Mouse (Mus musculus) C2C12 (cell line): ENCODE measurements at regions not wholly inside any gene's neighbourhood (a gene's known extent, or its start where the extent isn't known, plus 50 kb on each side); places are given as distances from the start of the nearest gene placed in this dataset.
"Not testable (repeated sequence)": the region's sequence is repeated elsewhere in the genome, so short reads cannot be mapped to it uniquely, and the experiment has no call there.

Source experiments
- H3K27me3 ChIP-seq: one replicate; pipeline ENCODE4 v1.6.1; 2011; ENCODE audit not compliant: control insufficient read depth, insufficient read depth, insufficient read length
- H3K36me3 ChIP-seq: one replicate; pipeline ENCODE4 v1.6.1; 2011; ENCODE audit not compliant: control insufficient read depth, insufficient read depth
- H3K4me3 ChIP-seq: one replicate; pipeline ENCODE4 v1.5.1; 2011; ENCODE audit warnings: mild to moderate bottlenecking, control low read depth; ENCODE audit not compliant: poor library complexity, insufficient read depth, severe bottlenecking
- H3K79me2 ChIP-seq: one replicate; pipeline ENCODE4 v1.6.1; 2011; ENCODE audit not compliant: control insufficient read depth, insufficient read depth
- H3K79me3 ChIP-seq: one replicate; pipeline ENCODE4 v1.6.1; 2011; ENCODE audit warnings: low read depth, control low read depth
- H3ac ChIP-seq: one replicate; pipeline ENCODE3; 2011; ENCODE audit warnings: low read depth; ENCODE audit not compliant: control insufficient read depth, insufficient read length
- CEBPB ChIP-seq: IDR thresholded peaks from one replicate; pipeline ENCODE4 v1.6.1; 2011; ENCODE audit warnings: low read depth, mild to moderate bottlenecking, control low read depth, moderate library complexity
- CTCF ChIP-seq: IDR thresholded peaks from one replicate; pipeline ENCODE4 v1.5.1; 2011; ENCODE audit not compliant: control insufficient read depth, insufficient read depth, insufficient read length
- FOSL1 ChIP-seq: IDR thresholded peaks from one replicate; pipeline ENCODE4 v1.8.0; 2011; ENCODE audit warnings: mild to moderate bottlenecking, low read length; ENCODE audit not compliant: poor library complexity, insufficient read depth, severe bottlenecking
- MAX ChIP-seq: IDR thresholded peaks from one replicate; pipeline ENCODE4 v1.6.1; 2011; ENCODE audit warnings: mild to moderate bottlenecking, control low read depth
- MYOD1 ChIP-seq: IDR thresholded peaks from one replicate; pipeline ENCODE4 v1.6.1; 2011; ENCODE audit warnings: low read depth; ENCODE audit not compliant: control insufficient read depth, insufficient read length
- MYOG ChIP-seq: IDR thresholded peaks from one replicate; pipeline ENCODE4 v1.6.1; 2011; ENCODE audit not compliant: control insufficient read depth, insufficient read length; ENCODE audit errors: extremely low read depth
- USF1 ChIP-seq: IDR thresholded peaks from one replicate; pipeline ENCODE4 v1.6.1; 2011; ENCODE audit warnings: low read depth, mild to moderate bottlenecking, control low read depth, moderate library complexity

DNA sequence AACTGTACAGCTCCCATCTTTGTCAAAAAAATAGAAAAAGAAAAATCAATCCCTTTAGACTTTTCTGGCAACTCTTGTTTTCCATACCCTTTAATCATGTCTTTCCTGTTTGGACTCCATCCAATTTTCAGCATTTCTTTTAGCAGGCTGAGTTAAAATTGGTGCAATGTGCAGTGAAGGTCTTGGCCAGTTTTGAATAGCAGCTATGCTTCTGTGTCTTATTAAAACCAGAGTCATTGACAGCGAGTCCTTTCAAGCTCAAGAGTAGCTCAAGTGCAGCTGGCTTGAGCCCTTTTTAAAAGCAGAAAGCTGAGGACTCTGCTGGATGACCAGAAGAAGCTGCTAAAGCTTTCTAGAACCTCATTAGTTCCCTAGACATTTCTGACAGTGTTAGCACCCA, 952.7 kb downstream of the Poteg start:
- Histone ChIP-seq H3K4me3 (no peak overlapping the region), H3K36me3 (no peaks in the 10 kb centered on the region), H3ac (no peak overlapping the region), H3K79me3 (no peaks in the 10 kb centered on the region), H3K79me2 (no peaks in the 10 kb centered on the region), H3K27me3 (no peaks in the 10 kb centered on the region)
- TF ChIP-seq MAX (no peak), CEBPB (no peak), USF1 (no peak)

DNA sequence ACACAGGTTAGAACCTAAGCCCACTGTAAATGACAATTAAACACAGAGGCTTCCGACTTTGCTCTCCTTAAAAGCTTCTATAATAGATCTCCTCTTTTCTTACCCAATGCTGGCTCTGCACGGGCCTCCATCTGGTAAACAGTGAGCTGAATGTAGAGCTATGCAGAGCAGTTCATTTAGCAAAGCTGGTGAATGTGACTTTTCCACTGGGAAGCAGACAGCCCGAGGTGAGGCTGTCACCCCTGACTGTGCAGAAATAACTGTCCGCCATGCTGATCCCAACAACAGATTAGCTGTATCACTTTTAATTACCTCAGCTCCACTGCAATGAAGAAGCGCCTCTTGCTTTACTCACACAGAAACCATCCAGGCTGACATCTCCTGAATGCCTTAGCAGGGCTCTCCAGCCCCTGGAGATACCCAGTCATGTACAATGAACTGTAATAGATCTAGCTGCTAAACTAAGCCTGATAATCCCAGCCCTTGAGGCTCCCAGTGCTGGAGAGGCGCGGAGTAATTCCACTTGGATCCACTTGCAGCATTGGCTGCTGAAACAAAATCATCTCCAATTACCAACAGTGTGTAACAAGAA, 980.2 kb downstream of the Poteg start:
- H3K79me3 ChIP-seq = no peaks in the 10 kb centered on the region
- no peak overlapping the region for H3ac ChIP-seq
- no peaks in the 10 kb centered on the region for H3K27me3 ChIP-seq
- no peaks in the 10 kb centered on the region for H3K36me3 ChIP-seq
- H3K4me3 ChIP-seq = no peak overlapping the region
- TF ChIP-seq MYOG (no peak), CTCF (no peak), MYOD1 (no peak), FOSL1 (no peak), USF1 (no peak), MAX (no peak), CEBPB (no peak)
- no peaks in the 10 kb centered on the region for H3K79me2 ChIP-seq

DNA sequence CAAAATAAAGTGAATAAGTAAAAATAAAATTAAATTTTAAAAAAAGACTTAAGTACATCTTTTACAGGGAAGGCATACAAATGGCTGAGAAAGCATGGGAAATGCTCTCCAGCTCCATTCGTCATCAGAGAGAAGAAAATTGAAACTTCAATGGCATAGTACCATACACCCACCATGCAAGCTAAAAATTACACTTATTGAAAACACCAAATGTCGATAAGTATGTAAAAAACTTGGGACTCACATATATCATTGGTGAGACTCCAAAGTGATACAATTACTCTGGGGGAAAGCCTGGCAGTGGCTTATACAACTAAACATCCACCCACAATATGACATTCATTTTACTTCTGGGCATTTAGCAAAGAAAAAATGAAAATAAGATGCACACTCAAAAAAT, 1025.7 kb downstream of the Poteg start:
- no peaks in the 10 kb centered on the region for H3K79me2 ChIP-seq
- no peak overlapping the region for H3ac ChIP-seq
- TF ChIP-seq FOSL1 (no peak), USF1 (no peak), MYOD1 (no peak), MYOG (no peak), MAX (no peak), CTCF (no peak), CEBPB (no peak)
- no peaks in the 10 kb centered on the region for H3K79me3 ChIP-seq
- H3K4me3 ChIP-seq = no peak overlapping the region
- H3K36me3 ChIP-seq = no peaks in the 10 kb centered on the region
- H3K27me3 ChIP-seq = no peaks in the 10 kb centered on the region

DNA sequence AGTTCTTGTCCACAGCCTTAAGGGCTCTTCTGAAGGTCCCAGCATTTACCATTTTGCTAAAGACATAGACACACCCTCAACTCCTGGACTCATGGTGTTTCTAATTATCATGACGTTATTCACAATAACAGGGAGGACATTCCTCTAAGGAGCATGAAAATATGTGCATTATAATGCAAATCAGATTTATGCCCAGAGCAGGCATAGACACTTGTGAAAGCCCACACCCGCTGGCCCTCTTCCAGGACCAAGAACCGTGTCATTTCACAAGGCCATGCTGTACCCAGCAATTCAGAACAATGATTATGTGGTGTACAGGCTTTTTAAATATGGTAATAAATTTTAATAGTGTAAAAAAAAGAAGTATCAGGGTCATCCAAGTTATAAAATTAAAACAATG, 1040.4 kb downstream of the Poteg start:
- no peak for TF ChIP-seq CTCF
- Histone ChIP-seq H3K4me3 (no peak overlapping the region), H3K27me3 (no peaks in the 10 kb centered on the region), H3K79me3 (no peaks in the 10 kb centered on the region), H3K36me3 (no peaks in the 10 kb centered on the region), H3K79me2 (no peaks in the 10 kb centered on the region), H3ac (no peak overlapping the region)

DNA sequence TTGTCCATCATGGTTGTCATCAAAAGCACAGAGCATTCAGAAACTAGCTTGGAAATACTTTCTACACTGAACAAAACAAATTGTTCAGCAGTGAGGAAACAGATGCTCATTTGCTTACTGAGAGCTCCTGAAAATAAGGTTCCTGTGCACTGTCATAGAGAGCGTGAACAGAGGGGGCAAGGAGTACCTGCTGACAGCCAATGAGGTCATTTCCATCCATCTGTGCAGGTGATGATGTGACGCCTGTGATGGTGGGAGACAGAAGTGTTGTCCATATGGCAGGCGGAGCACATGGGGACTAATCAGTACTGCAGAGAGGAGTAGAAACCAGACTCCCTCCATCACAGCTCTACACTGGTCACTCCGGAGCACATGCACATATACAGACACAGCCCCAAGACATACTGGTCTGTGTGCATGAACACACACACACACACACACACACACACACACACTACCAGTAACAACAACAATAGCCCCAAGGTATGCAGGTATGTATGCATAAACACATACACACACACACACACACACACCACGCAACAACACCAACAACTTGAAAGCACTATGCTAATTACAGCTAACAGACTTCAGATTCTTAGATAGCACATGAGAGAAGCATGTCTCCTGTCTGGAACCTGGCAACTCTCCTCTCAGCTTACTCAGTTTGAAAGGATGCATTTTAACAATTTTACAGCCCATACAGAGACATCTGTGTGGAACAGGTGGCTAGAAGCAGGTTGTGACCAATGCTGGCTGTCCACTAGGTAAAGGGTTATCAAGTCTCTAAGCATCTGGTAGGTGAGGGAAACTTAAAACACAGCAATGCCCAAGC, 1056.2 kb downstream of the Poteg start:
- H3K79me2 ChIP-seq = no peaks in the 10 kb centered on the region
- no peak overlapping the region for H3ac ChIP-seq

DNA sequence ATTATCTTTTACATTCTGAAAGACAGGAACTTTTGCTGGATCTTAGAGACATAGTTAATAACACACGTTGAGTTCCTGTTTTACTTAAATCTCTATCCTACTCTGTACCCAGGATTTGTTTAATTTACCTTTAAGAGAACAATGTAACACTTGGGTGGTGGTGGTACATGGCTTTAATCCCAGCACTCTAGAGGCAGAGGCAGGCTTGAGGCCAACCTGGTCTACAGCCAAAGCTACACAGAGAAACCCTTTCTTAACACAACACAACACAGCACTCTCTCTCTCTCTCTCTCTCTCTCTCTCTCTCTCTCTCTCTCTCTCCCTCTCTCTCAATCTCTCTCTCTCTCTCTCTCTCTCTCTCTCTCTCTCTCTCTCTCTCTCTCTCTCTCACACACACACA, 1076.0 kb downstream of the Poteg start:
- H3K27me3 ChIP-seq, H3ac ChIP-seq, H3K79me2 ChIP-seq, H3K36me3 ChIP-seq, H3K4me3 ChIP-seq, H3K79me3 ChIP-seq: not testable (repeated sequence)

More for the DNA sequence above, 1056.2 kb downstream of the Poteg start:
- Histone ChIP-seq H3K27me3 (no peaks in the 10 kb centered on the region), H3K4me3 (no peak overlapping the region), H3K36me3 (no peaks in the 10 kb centered on the region), H3K79me3 (no peaks in the 10 kb centered on the region)
- TF ChIP-seq FOSL1 (no peak), MYOG (no peak), CTCF (no peak), CEBPB (no peak), MYOD1 (no peak), MAX (no peak), USF1 (no peak)
